Mouse (Mus musculus) heart, embryonic 12.5 days (tissue): ENCODE measurements around the gene Six2. TPM values are rescaled to one million over a fixed set of nuclear protein-coding genes. Genes with fewer than 3 reads are reported as not detected.

Experiments used
- ATAC-seq: fragments of 200-750 bp; cut with Nextera tagmentation; 2 replicates; pipeline ENCODE4 v1.8.0; 2017; ENCODE audit warnings: moderate TSS enrichment, moderate library complexity; ENCODE audit not compliant: insufficient number of reproducible peaks, low FRiP score
- H3K27ac ChIP-seq: fragments of 300-500 bp; sonication (generic); 2 replicates; pipeline ENCODE4 v1.5.1; 2016; ENCODE audit warnings: mild to moderate bottlenecking, moderate library complexity; ENCODE audit not compliant: poor library complexity, severe bottlenecking
- H3K27me3 ChIP-seq: fragments of 300-500 bp; sonication (generic); replicated peaks from 2 replicates; pipeline ENCODE4 v1.6.1; 2016; ENCODE audit warnings: mild to moderate bottlenecking, moderate library complexity
- H3K36me3 ChIP-seq: fragments of 300-500 bp; sonication (generic); 2 replicates; pipeline ENCODE4 v1.6.1; 2016; ENCODE audit warnings: mild to moderate bottlenecking, moderate library complexity
- H3K4me1 ChIP-seq: fragments of 300-500 bp; sonication (generic); replicated peaks from 2 replicates; pipeline ENCODE4 v1.6.1; 2016; ENCODE audit warnings: mild to moderate bottlenecking
- H3K4me2 ChIP-seq: fragments of 300-500 bp; sonication (generic); 2 replicates; pipeline ENCODE4 v1.6.1; 2016; ENCODE audit warnings: mild to moderate bottlenecking, moderate library complexity
- H3K4me3 ChIP-seq: fragments of 300-500 bp; sonication (generic); 2 replicates; pipeline ENCODE4 v1.5.1; 2016; ENCODE audit warnings: mild to moderate bottlenecking
- H3K9ac ChIP-seq: fragments of 300-500 bp; sonication (generic); 2 replicates; pipeline ENCODE4 v1.6.1; 2016; ENCODE audit warnings: mild to moderate bottlenecking, moderate library complexity
- H3K9me3 ChIP-seq: fragments of 300-500 bp; sonication (generic); replicated peaks from 2 replicates; pipeline ENCODE4 v1.6.1; 2016; ENCODE audit warnings: mild to moderate bottlenecking, moderate library complexity
- WGBS: fragments of 180-500 bp; shearing (Covaris S2); methylation state at CpG from one replicate; pipeline ENCODE4 v1.1.7; 2016; 5-methylcytosine and 5-hydroxymethylcytosine counted together
- polyA plus RNA-seq: library from polyadenylated mRNA; unstranded; fragments of >200 nt; fragmentation: Nextera tagmentation; extraction: Ambion mirVana; gene quantifications from 2 replicates; pipeline ENCODE4 v1.2.1, GENCODE M21; 2016

Gene Six2
- polyA plus RNA-seq, 1 experiment from 2014 or later, result 0.18 TPM

DNA sequence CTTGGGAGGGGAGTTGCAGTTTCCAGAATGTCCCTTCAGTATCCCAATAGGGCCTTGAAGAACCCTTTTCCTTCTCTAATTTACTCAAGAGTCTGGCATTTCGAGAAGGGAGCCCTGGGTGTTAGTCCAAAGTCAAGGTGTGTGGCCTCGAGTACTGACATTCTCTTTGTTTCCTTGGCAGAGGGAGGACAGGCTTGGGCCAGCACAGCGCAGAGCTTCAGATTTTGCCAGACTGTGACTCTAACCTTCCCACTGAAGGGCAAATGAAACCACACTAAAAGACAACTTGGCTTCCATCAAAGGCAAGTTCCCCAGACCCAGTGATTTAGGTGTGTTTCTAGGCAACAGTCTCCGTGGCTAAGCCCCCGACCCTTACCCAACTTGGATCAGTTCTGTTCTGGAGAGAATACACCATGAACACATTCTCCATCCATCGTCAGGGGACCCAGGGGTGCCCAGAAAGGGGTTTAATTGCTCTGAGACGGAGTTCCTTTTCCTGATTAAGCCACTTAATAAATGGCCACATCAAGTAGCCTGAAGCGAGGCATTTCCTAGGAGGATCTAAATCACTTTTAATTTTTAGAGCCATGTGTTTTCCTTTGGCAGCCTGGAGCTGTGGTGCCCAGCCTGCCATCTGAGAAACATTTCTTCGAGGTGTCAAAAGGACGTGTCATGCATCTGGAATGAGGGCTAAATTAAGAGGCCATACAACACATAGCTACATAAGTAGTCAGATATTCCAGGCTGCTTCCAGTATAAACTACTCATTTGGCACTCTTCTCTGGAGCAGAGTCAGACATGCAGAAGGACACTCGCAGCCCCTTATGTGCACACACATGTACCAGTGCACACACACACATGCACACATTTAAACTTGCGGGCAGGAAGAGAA is 16.5 kb upstream of the Six2 start:
- Histone ChIP-seq H3K9me3 (no peaks in the 10 kb centered on the region), H3K36me3 (no peaks in the 10 kb centered on the region), H3K4me3 (no peak overlapping the region), H3K4me2 (no peak overlapping the region), H3K27ac (no peak overlapping the region), H3K27me3 (peaks cover 43% of the 10 kb centered on the region), H3K4me1 (peaks cover 13% of the 10 kb centered on the region), H3K9ac (no peak overlapping the region)
- ATAC-seq, result no peak
- WGBS, result 70% methylated on average over 12 of the region's 12 CpGs

GRCm38 (mm10) chr17:85700028-85700427 is 12.0 kb upstream of the Six2 start:
- Histone ChIP-seq H3K4me1 (peaks cover 13% of the 10 kb centered on the region), H3K36me3 (no peaks in the 10 kb centered on the region), H3K27me3 (peaks cover 59% of the 10 kb centered on the region), H3K27ac (no peak overlapping the region), H3K9me3 (no peaks in the 10 kb centered on the region), H3K4me2 (no peak overlapping the region), H3K9ac (no peak overlapping the region), H3K4me3 (no peak overlapping the region)
- ATAC-seq, result no peak
- WGBS, result 59% methylated on average over 4 of the region's 4 CpGs

GRCm38 (mm10) chr17:85698643-85699042 is 10.6 kb upstream of the Six2 start:
- H3K36me3 ChIP-seq, result no peaks in the 10 kb centered on the region
- no peak for ATAC-seq
- peaks cover 64% of the 10 kb centered on the region for H3K27me3 ChIP-seq
- WGBS, result 73% methylated on average over 6 of the region's 6 CpGs
- H3K27ac ChIP-seq, result no peak overlapping the region
- no peak overlapping the region for H3K4me3 ChIP-seq
- no peak overlapping the region for H3K4me2 ChIP-seq
- no peak overlapping the region for H3K9ac ChIP-seq
- H3K4me1 ChIP-seq, result 0 out of 2 replicates have a peak, but pooled peaks cover 4% of the 10 kb centered on the region
- peaks cover 5% of the 10 kb centered on the region; the same call in 1 of the 2 replicates for H3K9me3 ChIP-seq

- no peak overlapping the region for H3K4me2 ChIP-seq
- 0 out of 2 replicates have a peak, but pooled peaks cover 4% of the 10 kb centered on the region for H3K4me1 ChIP-seq
- no peak overlapping the region for H3K4me3 ChIP-seq
- ATAC-seq, result no peak
- no peak overlapping the region for H3K27ac ChIP-seq
- H3K27me3 ChIP-seq, result peaks cover 69% of the 10 kb centered on the region
- H3K9me3 ChIP-seq, result peaks cover 5% of the 10 kb centered on the region; the same call in 1 of the 2 replicates
- no peaks in the 10 kb centered on the region for H3K36me3 ChIP-seq
- WGBS, result 77% methylated on average over 1 of the region's 1 CpGs
- no peak overlapping the region for H3K9ac ChIP-seq
Measured at GRCm38 (mm10) chr17:85697976-85698375, 9.9 kb upstream of the Six2 start.

DNA sequence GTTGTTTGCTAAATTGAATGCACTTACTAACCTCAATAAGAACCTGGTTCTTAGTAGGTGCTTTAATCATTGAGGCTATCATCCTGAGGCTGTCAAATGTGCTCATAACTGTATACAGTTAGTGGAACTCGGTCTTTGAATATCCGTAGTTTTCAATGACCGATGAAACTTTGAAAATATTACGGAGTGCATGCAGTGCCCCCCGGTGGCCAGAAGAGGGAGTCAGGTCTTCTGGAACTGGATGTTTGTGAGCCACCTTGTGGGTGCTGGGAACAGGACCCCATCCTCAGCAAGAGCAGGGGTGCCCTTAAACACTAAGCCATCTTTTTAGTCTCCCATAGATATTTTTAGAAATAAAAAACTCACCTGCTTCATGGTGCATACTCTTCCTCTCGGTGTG is 6.4 kb upstream of the Six2 start:
- H3K27me3 ChIP-seq, result peaks cover 88% of the 10 kb centered on the region
- no peak overlapping the region for H3K4me3 ChIP-seq
- no peak overlapping the region for H3K4me2 ChIP-seq
- H3K36me3 ChIP-seq, result no peaks in the 10 kb centered on the region
- 77% methylated on average over 6 of the region's 6 CpGs for WGBS
- ATAC-seq, result no peak
- 0 out of 2 replicates have a peak, but pooled peaks cover 4% of the 10 kb centered on the region for H3K4me1 ChIP-seq
- peaks cover 5% of the 10 kb centered on the region; the same call in 1 of the 2 replicates for H3K9me3 ChIP-seq
- H3K9ac ChIP-seq, result no peak overlapping the region
- no peak overlapping the region for H3K27ac ChIP-seq

GRCm38 (mm10) chr17:85693101-85693500 is 5.0 kb upstream of the Six2 start:
- peaks cover 5% of the 10 kb centered on the region; the same call in 1 of the 2 replicates for H3K9me3 ChIP-seq
- H3K27me3 ChIP-seq, result peaks cover 93% of the 10 kb centered on the region
- H3K9ac ChIP-seq, result no peak overlapping the region
- 6% methylated on average over 9 of the region's 9 CpGs for WGBS
- H3K4me3 ChIP-seq, result no peak overlapping the region
- no peak overlapping the region for H3K4me2 ChIP-seq
- ATAC-seq, result no peak
- H3K4me1 ChIP-seq, result peaks cover 13% of the 10 kb centered on the region; the same call in 1 of the 2 replicates
- no peak overlapping the region for H3K27ac ChIP-seq
- H3K36me3 ChIP-seq, result no peaks in the 10 kb centered on the region

DNA sequence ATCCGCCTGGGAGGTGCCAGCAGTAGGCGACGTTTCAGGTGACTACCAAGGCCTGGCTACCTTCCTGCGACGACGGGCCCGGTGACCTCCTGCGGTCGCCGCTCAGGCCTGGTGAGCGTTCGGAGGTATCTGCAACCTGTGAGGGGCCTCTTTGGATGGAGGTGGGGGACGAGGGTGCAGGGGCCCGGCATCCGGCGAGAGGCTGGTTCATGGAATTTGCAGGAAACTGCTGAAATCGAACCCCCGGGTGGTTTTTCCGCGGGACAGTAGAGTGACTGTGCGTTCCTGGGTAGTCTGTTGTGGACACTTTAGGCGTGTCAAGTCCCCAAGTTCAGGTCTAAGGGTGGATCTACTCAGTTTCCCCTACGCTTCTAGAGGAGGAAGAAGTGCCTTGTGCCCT is 4.5 kb upstream of the Six2 start:
- H3K36me3 ChIP-seq, result no peaks in the 10 kb centered on the region
- H3K4me1 ChIP-seq, result peaks cover 10% of the 10 kb centered on the region
- no peak overlapping the region for H3K4me2 ChIP-seq
- WGBS, result 4% methylated on average over 23 of the region's 23 CpGs
- peaks cover 92% of the 10 kb centered on the region for H3K27me3 ChIP-seq
- H3K4me3 ChIP-seq, result no peak overlapping the region
- ATAC-seq, result no peak
- H3K9ac ChIP-seq, result no peak overlapping the region
- H3K27ac ChIP-seq, result no peak overlapping the region
- peaks cover 5% of the 10 kb centered on the region; the same call in 1 of the 2 replicates for H3K9me3 ChIP-seq

- Histone ChIP-seq H3K27me3 (peaks cover 95% of the 10 kb centered on the region), H3K27ac (no peak overlapping the region), H3K9ac (no peak overlapping the region), H3K9me3 (peaks cover 5% of the 10 kb centered on the region; the same call in 1 of the 2 replicates), H3K4me2 (no peak overlapping the region), H3K36me3 (no peaks in the 10 kb centered on the region), H3K4me1 (peaks cover 17% of the 10 kb centered on the region), H3K4me3 (no peak overlapping the region)
- ATAC-seq, result no peak
- WGBS, result 3% methylated on average over 43 of the region's 43 CpGs
Measured at GRCm38 (mm10) chr17:85691701-85692536, 3.8 kb upstream of the Six2 start.

GRCm38 (mm10) chr17:85690969-85691335 is 2.9 kb upstream of the Six2 start:
- Histone ChIP-seq H3K4me1 (peaks cover 17% of the 10 kb centered on the region), H3K4me2 (no peak overlapping the region), H3K27me3 (peaks cover 95% of the 10 kb centered on the region), H3K27ac (no peak overlapping the region), H3K4me3 (no peak overlapping the region), H3K9me3 (peaks cover 5% of the 10 kb centered on the region; the same call in 1 of the 2 replicates), H3K36me3 (no peaks in the 10 kb centered on the region), H3K9ac (no peak overlapping the region)
- no peak for ATAC-seq
- 5% methylated on average over 4 of the region's 4 CpGs for WGBS

GRCm38 (mm10) chr17:85690323-85690968 is 2.4 kb upstream of the Six2 start:
- H3K4me1 ChIP-seq, result peaks cover 19% of the 10 kb centered on the region
- H3K9ac ChIP-seq, result no peak overlapping the region
- peaks cover 96% of the 10 kb centered on the region for H3K27me3 ChIP-seq
- no peak overlapping the region for H3K27ac ChIP-seq
- H3K36me3 ChIP-seq, result no peaks in the 10 kb centered on the region
- H3K9me3 ChIP-seq, result peaks cover 5% of the 10 kb centered on the region; the same call in 1 of the 2 replicates
- H3K4me2 ChIP-seq, result no peak overlapping the region
- WGBS, result 10% methylated on average over 6 of the region's 6 CpGs
- no peak for ATAC-seq
- no peak overlapping the region for H3K4me3 ChIP-seq
